16 mouse cellular contexts compared by ENCODE assay signal in the genomic region with DNA sequence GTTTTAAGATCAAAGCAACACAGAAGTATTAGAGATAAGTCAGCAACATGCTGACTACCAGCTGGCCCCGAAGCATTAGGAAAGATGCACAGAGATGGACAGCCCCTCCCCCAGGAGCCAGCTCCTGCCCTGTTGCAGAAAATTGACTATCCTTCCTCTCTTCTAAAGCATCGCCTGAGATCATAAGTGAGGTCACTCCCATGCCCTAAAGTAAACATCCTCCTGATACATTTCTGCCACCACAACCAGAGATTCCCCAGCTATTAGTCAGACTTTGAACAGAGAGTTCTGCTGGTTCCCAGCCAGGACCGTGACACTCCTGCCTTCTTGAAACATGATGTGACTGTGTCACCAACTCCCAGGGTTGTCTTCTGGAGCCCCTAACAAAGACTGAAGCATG. TPM values are rescaled to one million over a fixed set of nuclear protein-coding genes. Genes with fewer than 3 reads are reported as not detected.
DNase-seq lines count a peak whose midpoint lies in the region; ATAC-seq lines count a peak whose summit lies in the region.
"Had no signal": no experiment of that assay in that cellular context is flagged by ENCODE, and none has a peak within 500 bp of the region (broad histone marks: within the 10 kb centered on the region; RNA-seq: fewer than 3 reads in every experiment).

No protein-coding gene starts in this region.

- no peaks in the 10 kb centered on the region for H3K27me3 ChIP-seq in forebrain, embryonic 15.5 days
- no peaks in the 10 kb centered on the region; the same call in 1 of the 2 replicates for H3K27me3 ChIP-seq in forebrain, embryonic 13.5 days
- H3K27me3 ChIP-seq: limb, embryonic 12.5 days; midbrain, embryonic 13.5 days had no signal

- ATAC-seq in forebrain, embryonic 15.5 days (replicated peaks), result no peak
- no peak for ATAC-seq in forebrain, embryonic 13.5 days
- ATAC-seq: hindbrain, embryonic 16.5 days had no signal

- no peak overlapping the region for H3K9ac ChIP-seq in forebrain, embryonic 15.5 days (replicated peaks)
- H3K9ac ChIP-seq in forebrain, embryonic 13.5 days, result no peak overlapping the region
- H3K9ac ChIP-seq: limb, embryonic 12.5 days; midbrain, embryonic 13.5 days had no signal

- no peaks in the 10 kb centered on the region for H3K9me3 ChIP-seq in forebrain, embryonic 15.5 days
- H3K9me3 ChIP-seq in forebrain, embryonic 13.5 days (replicated peaks), result no peaks in the 10 kb centered on the region
- H3K9me3 ChIP-seq: embryonic facial prominence, embryonic 10.5 days; G1E; limb, embryonic 12.5 days; midbrain, embryonic 13.5 days had no signal

- 0 out of 2 replicates have a peak, but pooled peaks cover 3% of the 10 kb centered on the region for H3K4me1 ChIP-seq in forebrain, embryonic 15.5 days
- peaks cover 7% of the 10 kb centered on the region; the same call in 1 of the 2 replicates for H3K4me1 ChIP-seq in forebrain, embryonic 13.5 days
- H3K4me1 ChIP-seq: embryonic facial prominence, embryonic 10.5 days; limb, embryonic 12.5 days had no signal

- peak overlapping the region; percentile 21; the same call in 1 of the 2 replicates for H3K27ac ChIP-seq in forebrain, embryonic 15.5 days (replicated peaks)
- H3K27ac ChIP-seq in forebrain, embryonic 13.5 days, result no peak overlapping the region
- H3K27ac ChIP-seq: embryonic facial prominence, embryonic 10.5 days; heart, adult 2 months; kidney, postnatal 0 days; limb, embryonic 12.5 days; midbrain, embryonic 13.5 days had no signal

- peak; percentile 23 for DNase-seq in urinary bladder, postnatal 14 days (ENCODE audit: low spot score)
- no peak for DNase-seq in urinary bladder, postnatal 4 days (ENCODE audit: low spot score in 2 of 2)
- DNase-seq in adrenal gland, postnatal 36 days, result peak; percentile 80 to 82
- peak; percentile 15 for DNase-seq in mesoderm, embryonic 11.5 days (ENCODE audit: low read depth, low spot score)
- DNase-seq in left cerebral cortex, adult 11 months (ENCODE audit: low spot score), result no peak
- DNase-seq in thymus, postnatal 25 days, result no peak

- H3K36me3 ChIP-seq in forebrain, embryonic 15.5 days, result no peaks in the 10 kb centered on the region
- no peaks in the 10 kb centered on the region for H3K36me3 ChIP-seq in forebrain, embryonic 13.5 days (ENCODE audit: poor library complexity, severe bottlenecking)
- H3K36me3 ChIP-seq: embryonic facial prominence, embryonic 10.5 days; G1E; limb, embryonic 12.5 days; midbrain, embryonic 13.5 days had no signal

- 60% methylated on average over 3 of the region's 3 CpGs for WGBS in forebrain, embryonic 15.5 days
- 76% methylated on average over 3 of the region's 3 CpGs for WGBS in forebrain, embryonic 13.5 days

- H3K4me2 ChIP-seq in forebrain, embryonic 15.5 days (replicated peaks), result no peak overlapping the region
- H3K4me2 ChIP-seq in forebrain, embryonic 13.5 days, result no peak overlapping the region
- H3K4me2 ChIP-seq: limb, embryonic 12.5 days; midbrain, embryonic 13.5 days had no signal

- H3K4me3 ChIP-seq in forebrain, embryonic 15.5 days, result no peak overlapping the region
- no peak overlapping the region for H3K4me3 ChIP-seq in forebrain, embryonic 13.5 days
- H3K4me3 ChIP-seq: embryonic facial prominence, embryonic 10.5 days; heart, adult 2 months; limb, embryonic 12.5 days; midbrain, embryonic 13.5 days had no signal

RNA-seq across cellular contexts. Expression of a gene that starts 45.3 kb away (rescaled TPM):
- polyA plus RNA-seq in forebrain, embryonic 15.5 days (2015; fragmentation: Nextera tagmentation; extraction: Ambion mirVana), result 0.34 and 0.52 TPM in 2 replicates
- 0.11 and 0.13 TPM in 2 replicates for polyA plus RNA-seq in forebrain, embryonic 13.5 days (2015; fragmentation: Nextera tagmentation; extraction: Ambion mirVana)
- 10 to 100 TPM; 28.8 to 32.8 TPM for total RNA-seq in adrenal gland, postnatal 36 days (2021)
- polyA plus RNA-seq: G1E; liver, embryonic 16.5 days had no signal

Comparison
In these comparisons a context has a peak if more than half of its experiments do, and no peak if none do; other contexts are left out.
1. DNase-seq: peak in urinary bladder, postnatal 14 days (single experiment), adrenal gland, postnatal 36 days (2 of 2) and mesoderm, embryonic 11.5 days (single experiment); none in urinary bladder, postnatal 4 days (0 of 2), left cerebral cortex, adult 11 months (single experiment) and thymus, postnatal 25 days (single experiment).